Mouse (Mus musculus): ENCODE data around the gene Fam92b. TPM values are rescaled to one million over a fixed set of nuclear protein-coding genes. Genes with fewer than 3 reads are reported as not detected.

The Fam92b gene
- polyA plus RNA-seq, 1 experiment from 2014 or later, result 0.22 TPM

DNA sequence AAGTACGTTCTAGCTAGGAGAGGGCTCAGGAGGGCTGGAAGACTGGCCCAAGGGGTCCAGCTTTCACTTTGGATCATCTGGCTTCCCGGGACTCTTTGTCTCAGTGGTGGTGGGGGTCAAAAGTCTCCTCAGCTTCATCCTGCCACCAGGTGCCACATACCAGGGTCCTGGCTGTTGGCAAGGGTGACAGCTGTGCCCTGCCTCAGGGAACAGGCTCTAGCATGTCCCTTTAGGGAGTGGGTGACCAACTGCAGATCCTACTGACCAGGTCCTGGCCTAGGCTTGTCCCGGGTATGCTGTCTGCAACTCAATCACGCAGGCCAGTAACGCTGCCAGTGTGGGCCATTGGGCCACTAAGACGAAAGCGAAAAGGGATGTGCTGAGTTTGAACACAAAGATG, 35.3 kb upstream of the Fam92b start:
- 89% methylated on average over 7 of the region's 7 CpGs for WGBS
- H3K4me2 ChIP-seq (replicated peaks; ENCODE audit: low read depth, low read length), result no peak overlapping the region
- H3K27ac ChIP-seq (ENCODE audit: low read length), result no peak overlapping the region
- ATAC-seq (ENCODE audit: low FRiP score, low TSS enrichment), result no peak
- no peaks in the 10 kb centered on the region for H3K27me3 ChIP-seq (ENCODE audit: insufficient read depth, low read length)
- H3K4me1 ChIP-seq (ENCODE audit: insufficient read depth, low read length), result peaks cover 44% of the 10 kb centered on the region
- no peaks in the 10 kb centered on the region for H3K36me3 ChIP-seq (ENCODE audit: insufficient read depth, low read length)
- H3K9me3 ChIP-seq (ENCODE audit: low read length), result no peaks in the 10 kb centered on the region
- H3K9ac ChIP-seq (replicated peaks; ENCODE audit: low read length), result no peak overlapping the region
- no peak overlapping the region for H3K4me3 ChIP-seq (ENCODE audit: low read length)

DNA sequence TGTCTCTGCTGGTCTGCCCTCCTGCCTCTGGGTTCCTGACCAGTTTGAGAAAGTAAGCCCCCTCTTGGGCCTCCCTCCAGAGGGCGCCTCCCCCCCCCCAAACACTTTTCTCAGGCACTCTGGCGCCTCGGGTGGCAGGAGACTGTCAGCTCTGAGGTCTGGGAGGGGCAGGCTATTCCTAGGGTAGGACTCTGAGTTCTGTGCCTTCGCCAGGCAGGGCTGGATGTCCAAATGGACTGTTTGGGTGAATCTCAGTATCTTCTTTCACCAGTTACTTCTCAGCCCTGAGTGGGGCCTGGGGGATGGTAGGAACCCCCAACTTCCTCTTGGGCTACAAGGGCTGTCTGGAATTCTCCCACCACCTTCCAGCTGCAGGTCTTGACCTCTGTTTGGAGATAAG, 34.1 kb upstream of the Fam92b start:
- WGBS, result 17% methylated on average over 4 of the region's 4 CpGs
- no peak for ATAC-seq (ENCODE audit: low FRiP score, low TSS enrichment)
- Histone ChIP-seq H3K9ac (replicated peaks; ENCODE audit: low read length) (no peak overlapping the region), H3K4me3 (ENCODE audit: low read length) (no peak overlapping the region), H3K4me2 (replicated peaks; ENCODE audit: low read depth, low read length) (no peak overlapping the region), H3K36me3 (ENCODE audit: insufficient read depth, low read length) (no peaks in the 10 kb centered on the region), H3K27me3 (ENCODE audit: insufficient read depth, low read length) (no peaks in the 10 kb centered on the region), H3K4me1 (ENCODE audit: insufficient read depth, low read length) (peaks cover 31% of the 10 kb centered on the region), H3K9me3 (ENCODE audit: low read length) (no peaks in the 10 kb centered on the region), H3K27ac (ENCODE audit: low read length) (no peak overlapping the region)

DNA sequence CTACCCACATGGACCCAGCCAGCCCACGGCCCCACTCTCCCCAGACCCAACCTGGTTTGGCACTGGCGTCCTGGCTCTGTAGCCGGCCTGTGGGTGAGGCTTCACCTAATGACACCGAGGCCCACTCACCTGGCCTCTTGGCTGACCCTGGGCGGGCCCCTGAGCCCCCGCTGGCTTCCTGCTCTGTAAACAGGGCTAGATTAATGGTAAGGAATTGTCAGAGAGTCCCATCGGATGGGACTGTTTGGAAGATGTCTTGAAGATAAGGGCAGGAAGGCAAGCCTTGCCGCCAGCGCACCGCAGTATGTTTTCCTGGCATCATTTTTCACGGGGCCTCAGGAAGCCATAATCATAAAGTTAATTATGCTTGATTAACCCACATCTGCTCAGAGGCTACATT, 30.8 kb upstream of the Fam92b start:
- Histone ChIP-seq H3K4me3 (ENCODE audit: low read length) (no peak overlapping the region), H3K27me3 (ENCODE audit: insufficient read depth, low read length) (no peaks in the 10 kb centered on the region), H3K36me3 (ENCODE audit: insufficient read depth, low read length) (no peaks in the 10 kb centered on the region), H3K9ac (replicated peaks; ENCODE audit: low read length) (no peak overlapping the region), H3K27ac (ENCODE audit: low read length) (no peak overlapping the region), H3K9me3 (ENCODE audit: low read length) (no peaks in the 10 kb centered on the region), H3K4me2 (replicated peaks; ENCODE audit: low read depth, low read length) (no peak overlapping the region), H3K4me1 (ENCODE audit: insufficient read depth, low read length) (peaks cover 28% of the 10 kb centered on the region)
- 13% methylated on average over 11 of the region's 11 CpGs for WGBS
- ATAC-seq (ENCODE audit: low FRiP score, low TSS enrichment), result no peak

DNA sequence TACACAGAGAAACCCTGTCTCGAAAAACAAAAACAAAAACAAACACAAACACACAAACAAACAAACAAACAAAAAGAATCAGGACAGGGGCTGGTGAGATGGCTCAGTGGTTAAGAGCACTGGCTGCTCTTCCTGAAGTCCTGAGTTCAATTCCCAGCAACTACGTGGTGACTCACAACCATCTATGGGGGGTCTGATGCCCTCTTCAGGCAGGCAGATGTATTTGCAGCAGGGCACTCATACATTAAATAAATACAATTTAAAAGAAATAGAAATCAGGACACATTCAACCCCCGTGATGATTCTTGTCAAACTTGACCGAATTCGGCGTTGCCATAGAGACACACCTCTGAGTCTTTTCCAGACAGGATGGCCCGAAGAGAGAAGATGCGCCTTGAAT, 30.1 kb upstream of the Fam92b start:
- no peaks in the 10 kb centered on the region for H3K9me3 ChIP-seq (ENCODE audit: low read length)
- H3K27ac ChIP-seq (ENCODE audit: low read length), result no peak overlapping the region
- no peak overlapping the region for H3K4me3 ChIP-seq (ENCODE audit: low read length)
- no peaks in the 10 kb centered on the region for H3K27me3 ChIP-seq (ENCODE audit: insufficient read depth, low read length)
- H3K36me3 ChIP-seq (ENCODE audit: insufficient read depth, low read length), result no peaks in the 10 kb centered on the region
- WGBS, result 81% methylated on average over 8 of the region's 8 CpGs
- no peak for ATAC-seq (ENCODE audit: low FRiP score, low TSS enrichment)
- H3K9ac ChIP-seq (replicated peaks; ENCODE audit: low read length), result no peak overlapping the region
- H3K4me2 ChIP-seq (replicated peaks; ENCODE audit: low read depth, low read length), result no peak overlapping the region
- peaks cover 28% of the 10 kb centered on the region for H3K4me1 ChIP-seq (ENCODE audit: insufficient read depth, low read length)

DNA sequence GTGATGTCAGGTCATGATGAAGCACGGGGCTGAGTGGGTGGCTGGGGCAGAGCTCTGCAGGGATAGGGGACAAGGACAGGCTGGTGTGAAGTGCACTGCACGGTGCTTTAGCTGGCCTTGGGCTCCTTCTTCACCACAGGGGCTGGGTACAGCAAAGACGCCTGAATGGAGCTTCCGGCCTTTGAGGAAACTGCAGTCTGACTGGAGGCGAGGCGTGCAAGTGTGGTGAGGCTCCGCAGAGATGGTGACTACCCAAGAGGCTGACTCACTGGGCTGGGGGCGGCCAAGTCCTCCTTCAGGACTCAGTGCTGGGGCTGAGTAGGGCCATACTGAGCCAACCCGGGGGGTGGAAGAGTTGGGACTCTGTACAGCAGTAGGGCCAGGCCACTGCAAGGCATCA, 28.6 kb upstream of the Fam92b start:
- 77% methylated on average over 9 of the region's 9 CpGs for WGBS
- Histone ChIP-seq H3K36me3 (ENCODE audit: insufficient read depth, low read length) (no peaks in the 10 kb centered on the region), H3K9ac (replicated peaks; ENCODE audit: low read length) (no peak overlapping the region), H3K9me3 (ENCODE audit: low read length) (no peaks in the 10 kb centered on the region), H3K4me1 (ENCODE audit: insufficient read depth, low read length) (peaks cover 23% of the 10 kb centered on the region), H3K27ac (ENCODE audit: low read length) (no peak overlapping the region), H3K4me3 (ENCODE audit: low read length) (no peak overlapping the region), H3K27me3 (ENCODE audit: insufficient read depth, low read length) (no peaks in the 10 kb centered on the region), H3K4me2 (replicated peaks; ENCODE audit: low read depth, low read length) (no peak overlapping the region)
- no peak for ATAC-seq (ENCODE audit: low FRiP score, low TSS enrichment)

DNA sequence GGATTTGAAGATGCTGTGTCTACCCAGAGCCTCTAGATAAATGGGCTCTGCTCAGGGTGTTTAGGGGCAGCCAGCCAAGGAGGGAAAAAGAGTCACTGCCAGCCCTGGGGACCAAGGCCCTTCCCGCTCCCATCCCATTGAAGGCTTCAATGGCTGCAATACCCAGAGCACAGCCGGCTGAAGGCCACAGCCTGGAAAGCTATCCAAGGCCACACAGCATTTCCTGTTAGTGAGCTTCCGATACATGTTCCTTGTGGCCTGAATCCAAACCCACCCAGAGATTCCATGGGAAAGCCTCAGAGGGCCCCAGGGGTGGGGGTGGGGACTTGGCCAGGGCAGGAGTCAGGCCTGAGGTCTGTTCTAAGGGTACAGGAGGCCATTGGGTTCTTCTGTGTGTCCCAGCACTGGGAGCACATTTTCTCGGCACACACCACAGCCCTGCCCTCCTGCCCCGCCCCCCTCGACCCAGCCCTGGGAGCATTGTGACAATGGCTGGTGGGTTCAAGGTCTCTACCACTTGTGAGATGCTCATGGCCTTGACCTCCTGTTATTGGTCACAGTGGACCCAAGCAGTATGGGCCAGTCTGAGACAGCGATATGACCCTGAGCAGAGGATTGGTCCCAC, 27.6 kb upstream of the Fam92b start:
- ATAC-seq (ENCODE audit: low FRiP score, low TSS enrichment), result peak; percentile 40; the same call in 1 of the 2 replicates
- Histone ChIP-seq H3K4me1 (ENCODE audit: insufficient read depth, low read length) (peaks cover 19% of the 10 kb centered on the region), H3K4me3 (ENCODE audit: low read length) (no peak overlapping the region), H3K4me2 (replicated peaks; ENCODE audit: low read depth, low read length) (no peak overlapping the region), H3K36me3 (ENCODE audit: insufficient read depth, low read length) (no peaks in the 10 kb centered on the region), H3K27ac (ENCODE audit: low read length) (peak overlapping the region; percentile 12; the same call in 1 of the 2 replicates), H3K27me3 (ENCODE audit: insufficient read depth, low read length) (no peaks in the 10 kb centered on the region), H3K9ac (replicated peaks; ENCODE audit: low read length) (no peak overlapping the region), H3K9me3 (ENCODE audit: low read length) (peaks cover 5% of the 10 kb centered on the region)
- 65% methylated on average over 7 of the region's 7 CpGs for WGBS

DNA sequence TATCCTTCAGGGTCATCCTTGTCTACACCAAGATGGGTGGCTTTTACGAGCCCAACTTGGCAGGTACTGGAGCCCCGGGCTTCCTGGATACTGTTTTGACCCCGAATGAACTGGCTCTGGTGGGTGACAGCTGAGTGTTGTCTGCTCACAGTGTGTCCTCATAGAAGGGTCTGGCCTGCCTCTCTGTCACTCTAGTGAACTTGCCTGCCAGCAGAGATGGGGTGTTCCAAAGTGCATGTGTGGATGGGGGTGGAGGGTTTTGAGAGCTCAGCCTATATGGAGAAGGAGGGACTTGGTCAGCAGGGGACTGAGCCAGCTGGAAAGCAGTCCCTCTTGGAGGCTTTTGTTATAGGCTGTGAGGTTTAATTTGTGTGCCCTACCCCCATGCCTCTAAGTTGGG, 25.3 kb upstream of the Fam92b start:
- Histone ChIP-seq H3K4me1 (ENCODE audit: insufficient read depth, low read length) (peaks cover 12% of the 10 kb centered on the region), H3K27me3 (ENCODE audit: insufficient read depth, low read length) (no peaks in the 10 kb centered on the region), H3K9me3 (ENCODE audit: low read length) (peaks cover 8% of the 10 kb centered on the region), H3K4me3 (ENCODE audit: low read length) (no peak overlapping the region), H3K27ac (ENCODE audit: low read length) (no peak overlapping the region), H3K9ac (replicated peaks; ENCODE audit: low read length) (no peak overlapping the region), H3K36me3 (ENCODE audit: insufficient read depth, low read length) (no peaks in the 10 kb centered on the region), H3K4me2 (replicated peaks; ENCODE audit: low read depth, low read length) (no peak overlapping the region)
- ATAC-seq (ENCODE audit: low FRiP score, low TSS enrichment), result 0 out of 2 replicates have a peak, but pooled peaks have one; percentile 21
- WGBS, result 52% methylated on average over 3 of the region's 3 CpGs

DNA sequence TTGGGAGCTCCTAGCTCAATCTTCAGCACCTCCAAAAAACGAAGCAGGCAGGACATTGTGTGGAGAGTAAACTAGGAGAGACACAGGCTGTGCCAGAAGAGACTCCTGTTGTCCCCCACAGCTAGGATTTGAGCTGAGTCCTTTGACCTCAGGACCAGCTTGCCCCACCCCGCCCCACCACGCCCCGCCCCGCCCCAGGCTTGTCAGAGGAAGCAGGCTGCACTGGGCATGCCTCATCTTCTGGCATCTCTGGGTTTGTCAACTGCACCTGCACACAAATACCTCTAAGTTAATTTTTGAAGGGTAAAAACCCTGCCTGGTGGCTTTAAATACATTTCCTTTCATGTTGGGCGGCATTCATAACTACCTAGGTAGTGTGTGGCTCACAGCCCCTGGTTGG, 24.1 kb upstream of the Fam92b start:
- 81% methylated on average over 5 of the region's 6 CpGs for WGBS

DNA sequence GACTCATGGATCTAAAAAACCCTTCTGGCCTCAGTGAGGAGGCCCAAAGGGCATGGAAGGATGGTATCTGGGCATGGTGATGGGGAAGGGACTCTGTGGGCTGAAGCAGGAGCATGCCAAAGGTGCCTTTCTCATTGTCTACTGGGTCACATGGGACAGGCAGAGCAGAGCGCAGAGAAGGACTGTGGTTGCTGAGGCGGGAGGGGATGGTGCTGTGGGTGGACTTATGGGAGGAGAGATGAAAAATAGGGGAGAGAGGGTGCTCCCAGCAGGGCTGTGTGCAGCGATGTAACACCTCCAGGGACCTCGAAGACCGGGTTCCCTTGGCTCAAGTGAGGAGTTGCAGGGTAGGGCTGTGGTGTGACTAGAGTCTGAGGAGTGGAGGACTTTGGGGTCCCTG, 14.9 kb upstream of the Fam92b start:
- H3K4me2 ChIP-seq (replicated peaks; ENCODE audit: low read depth, low read length), result no peak overlapping the region
- H3K36me3 ChIP-seq (ENCODE audit: insufficient read depth, low read length), result no peaks in the 10 kb centered on the region
- ATAC-seq (ENCODE audit: low FRiP score, low TSS enrichment), result no peak
- no peaks in the 10 kb centered on the region; the same call in 1 of the 2 replicates for H3K9me3 ChIP-seq (ENCODE audit: low read length)
- H3K4me3 ChIP-seq (ENCODE audit: low read length), result no peak overlapping the region
- no peaks in the 10 kb centered on the region for H3K27me3 ChIP-seq (ENCODE audit: insufficient read depth, low read length)
- no peak overlapping the region for H3K9ac ChIP-seq (replicated peaks; ENCODE audit: low read length)
- 97% methylated on average over 5 of the region's 5 CpGs for WGBS
- H3K27ac ChIP-seq (ENCODE audit: low read length), result no peak overlapping the region; the same call in 1 of the 2 replicates
- peaks cover 32% of the 10 kb centered on the region for H3K4me1 ChIP-seq (ENCODE audit: insufficient read depth, low read length)

More for the DNA sequence above, 24.1 kb upstream of the Fam92b start:
- H3K4me3 ChIP-seq (ENCODE audit: low read length), result no peak overlapping the region
- peaks cover 8% of the 10 kb centered on the region for H3K9me3 ChIP-seq (ENCODE audit: low read length)
- peaks cover 12% of the 10 kb centered on the region for H3K4me1 ChIP-seq (ENCODE audit: insufficient read depth, low read length)
- no peak overlapping the region for H3K27ac ChIP-seq (ENCODE audit: low read length)
- no peak overlapping the region for H3K9ac ChIP-seq (replicated peaks; ENCODE audit: low read length)
- H3K4me2 ChIP-seq (replicated peaks; ENCODE audit: low read depth, low read length), result no peak overlapping the region
- ATAC-seq (ENCODE audit: low FRiP score, low TSS enrichment), result no peak
- no peaks in the 10 kb centered on the region for H3K36me3 ChIP-seq (ENCODE audit: insufficient read depth, low read length)
- H3K27me3 ChIP-seq (ENCODE audit: insufficient read depth, low read length), result no peaks in the 10 kb centered on the region

DNA sequence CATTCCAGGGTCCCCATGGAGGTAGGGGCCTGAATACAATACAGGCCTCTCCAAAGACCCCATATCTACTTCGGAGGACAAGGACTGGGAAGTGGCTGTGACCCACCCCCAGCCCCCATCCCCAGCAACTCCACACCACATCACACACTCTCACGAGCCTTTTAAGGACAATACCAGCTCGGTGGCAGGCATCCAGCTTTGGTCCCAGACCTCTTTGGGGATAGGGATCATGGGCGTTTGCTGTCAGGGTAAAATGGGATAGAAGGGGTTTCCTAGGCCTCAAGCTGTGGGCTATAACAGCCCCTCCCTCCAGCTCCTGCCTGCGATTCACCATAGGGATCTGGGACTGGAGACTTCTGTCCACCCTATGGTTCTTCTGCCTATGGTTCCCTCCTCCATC, 14.4 kb upstream of the Fam92b start:
- Histone ChIP-seq H3K36me3 (ENCODE audit: insufficient read depth, low read length) (no peaks in the 10 kb centered on the region), H3K4me1 (ENCODE audit: insufficient read depth, low read length) (peaks cover 35% of the 10 kb centered on the region), H3K27ac (ENCODE audit: low read length) (peak overlapping the region; percentile 81), H3K9me3 (ENCODE audit: low read length) (no peaks in the 10 kb centered on the region; the same call in 1 of the 2 replicates), H3K4me2 (replicated peaks; ENCODE audit: low read depth, low read length) (no peak overlapping the region), H3K4me3 (ENCODE audit: low read length) (no peak overlapping the region), H3K27me3 (ENCODE audit: insufficient read depth, low read length) (no peaks in the 10 kb centered on the region), H3K9ac (replicated peaks; ENCODE audit: low read length) (no peak overlapping the region)
- ATAC-seq (ENCODE audit: low FRiP score, low TSS enrichment), result no peak
- 73% methylated on average over 5 of the region's 5 CpGs for WGBS
